Mouse (Mus musculus): ENCODE results near the gene C2cd2. TPM values are rescaled to one million over a fixed set of nuclear protein-coding genes. Genes with fewer than 3 reads are reported as not detected.

Gene C2cd2
- polyA plus RNA-seq, 1 experiment, result 32.7 TPM

GRCm38 (mm10) chr16:97844967-97845937, 117.1 kb downstream of the C2cd2 start:
- no peak for TF ChIP-seq POLR2A (IDR thresholded peaks at IDR 0.05; ENCODE audit: borderline replicate concordance, extremely low read depth, low read depth, low read length)
- TF ChIP-seq CTCF (IDR thresholded peaks at IDR 0.05; ENCODE audit: insufficient read depth, low read length), result no peak
- Histone ChIP-seq H3K4me1 (ENCODE audit: control insufficient read depth, insufficient read depth, low read length) (peaks cover 7% of the 10 kb centered on the region), H3K4me3 (replicated peaks; ENCODE audit: extremely low read depth, low read depth, low read length) (no peak overlapping the region)
- DNase-seq, result no peak
- 47% methylated on average over 12 of the region's 12 CpGs for WGBS

- H3K4me3 ChIP-seq (replicated peaks; ENCODE audit: extremely low read depth, low read depth, low read length), result no peak overlapping the region
- no peaks in the 10 kb centered on the region for H3K4me1 ChIP-seq (ENCODE audit: control insufficient read depth, insufficient read depth, low read length)
- TF ChIP-seq POLR2A (IDR thresholded peaks at IDR 0.05; ENCODE audit: borderline replicate concordance, extremely low read depth, low read depth, low read length) (no peak), CTCF (IDR thresholded peaks at IDR 0.05; ENCODE audit: insufficient read depth, low read length) (no peak)
- 85% methylated on average over 3 of the region's 3 CpGs for WGBS
- DNase-seq, result no peak
These were observed 130.2 kb downstream of the C2cd2 start for GRCm38 (mm10) chr16:97832154-97832553.

- TF ChIP-seq POLR2A (IDR thresholded peaks at IDR 0.05; ENCODE audit: borderline replicate concordance, extremely low read depth, low read depth, low read length) (no peak), CTCF (IDR thresholded peaks at IDR 0.05; ENCODE audit: insufficient read depth, low read length) (no peak)
- Histone ChIP-seq H3K4me3 (replicated peaks; ENCODE audit: extremely low read depth, low read depth, low read length) (no peak overlapping the region), H3K4me1 (ENCODE audit: control insufficient read depth, insufficient read depth, low read length) (no peaks in the 10 kb centered on the region)
- no peak for DNase-seq
- WGBS, result 97% methylated on average over 1 of the region's 1 CpGs
These were observed 134.2 kb downstream of the C2cd2 start for GRCm38 (mm10) chr16:97828207-97828606.

GRCm38 (mm10) chr16:97823311-97824007, 138.9 kb downstream of the C2cd2 start:
- TF ChIP-seq POLR2A (IDR thresholded peaks at IDR 0.05; ENCODE audit: borderline replicate concordance, extremely low read depth, low read depth, low read length), result no peak
- no peak for TF ChIP-seq CTCF (IDR thresholded peaks at IDR 0.05; ENCODE audit: insufficient read depth, low read length)
- 87% methylated on average over 6 of the region's 6 CpGs for WGBS
- H3K4me1 ChIP-seq (ENCODE audit: control insufficient read depth, insufficient read depth, low read length), result no peaks in the 10 kb centered on the region; the same call in 1 of the 2 replicates
- DNase-seq, result no peak
- no peak overlapping the region for H3K4me3 ChIP-seq (replicated peaks; ENCODE audit: extremely low read depth, low read depth, low read length)

GRCm38 (mm10) chr16:97819532-97819931, 142.9 kb downstream of the C2cd2 start:
- WGBS, result 53% methylated on average over 4 of the region's 4 CpGs
- no peak for DNase-seq
- no peaks in the 10 kb centered on the region; the same call in 1 of the 2 replicates for H3K4me1 ChIP-seq (ENCODE audit: control insufficient read depth, insufficient read depth, low read length)
- no peak overlapping the region for H3K4me3 ChIP-seq (replicated peaks; ENCODE audit: extremely low read depth, low read depth, low read length)
- TF ChIP-seq POLR2A (IDR thresholded peaks at IDR 0.05; ENCODE audit: borderline replicate concordance, extremely low read depth, low read depth, low read length), result no peak
- TF ChIP-seq CTCF (IDR thresholded peaks at IDR 0.05; ENCODE audit: insufficient read depth, low read length), result no peak

GRCm38 (mm10) chr16:97817414-97817813, 145.0 kb downstream of the C2cd2 start:
- TF ChIP-seq POLR2A (IDR thresholded peaks at IDR 0.05; ENCODE audit: borderline replicate concordance, extremely low read depth, low read depth, low read length), result no peak
- TF ChIP-seq CTCF (IDR thresholded peaks at IDR 0.05; ENCODE audit: insufficient read depth, low read length), result no peak
- H3K4me1 ChIP-seq (ENCODE audit: control insufficient read depth, insufficient read depth, low read length), result no peaks in the 10 kb centered on the region; the same call in 1 of the 2 replicates
- 80% methylated on average over 1 of the region's 1 CpGs for WGBS
- H3K4me3 ChIP-seq (replicated peaks; ENCODE audit: extremely low read depth, low read depth, low read length), result no peak overlapping the region
- DNase-seq, result no peak

GRCm38 (mm10) chr16:97815269-97815668, 147.1 kb downstream of the C2cd2 start:
- 84% methylated on average over 5 of the region's 5 CpGs for WGBS
- no peak for DNase-seq
- Histone ChIP-seq H3K4me3 (replicated peaks; ENCODE audit: extremely low read depth, low read depth, low read length) (no peak overlapping the region), H3K4me1 (ENCODE audit: control insufficient read depth, insufficient read depth, low read length) (no peaks in the 10 kb centered on the region; the same call in 1 of the 2 replicates)
- TF ChIP-seq POLR2A (IDR thresholded peaks at IDR 0.05; ENCODE audit: borderline replicate concordance, extremely low read depth, low read depth, low read length), result no peak

- TF ChIP-seq POLR2A (IDR thresholded peaks at IDR 0.05; ENCODE audit: borderline replicate concordance, extremely low read depth, low read depth, low read length) (no peak), CTCF (IDR thresholded peaks at IDR 0.05; ENCODE audit: insufficient read depth, low read length) (no peak)
- no peaks in the 10 kb centered on the region for H3K4me1 ChIP-seq (ENCODE audit: control insufficient read depth, insufficient read depth, low read length)
- no peak for DNase-seq
- H3K4me3 ChIP-seq (replicated peaks; ENCODE audit: extremely low read depth, low read depth, low read length), result no peak overlapping the region
- WGBS, result 98% methylated on average over 2 of the region's 2 CpGs
These were observed 148.3 kb downstream of the C2cd2 start for GRCm38 (mm10) chr16:97814060-97814459.

- no peak for TF ChIP-seq POLR2A (IDR thresholded peaks at IDR 0.05; ENCODE audit: borderline replicate concordance, extremely low read depth, low read depth, low read length)
- no peak for TF ChIP-seq CTCF (IDR thresholded peaks at IDR 0.05; ENCODE audit: insufficient read depth, low read length)
- H3K4me3 ChIP-seq (replicated peaks; ENCODE audit: extremely low read depth, low read depth, low read length), result no peak overlapping the region
- WGBS, result 98% methylated on average over 3 of the region's 3 CpGs
- DNase-seq, result no peak
- no peaks in the 10 kb centered on the region for H3K4me1 ChIP-seq (ENCODE audit: control insufficient read depth, insufficient read depth, low read length)
These were observed 153.5 kb downstream of the C2cd2 start for GRCm38 (mm10) chr16:97808881-97809280.

Measured in lung, adult 2 months (tissue).